Mouse (Mus musculus): ENCODE results near the gene Rhobtb1. TPM values are rescaled to one million over a fixed set of nuclear protein-coding genes. Genes with fewer than 3 reads are reported as not detected.

Gene Rhobtb1
- total RNA-seq, 2 experiments from 2014 or later, result 1.4 TPM; not detected in 1

GRCm38 (mm10) chr10:69262918-69263822, 111.9 kb downstream of the Rhobtb1 start:
- no peak for ATAC-seq (replicated peaks; ENCODE audit: low FRiP score, poor library complexity, severe bottlenecking)

- ATAC-seq (replicated peaks; ENCODE audit: low FRiP score, poor library complexity, severe bottlenecking), result no peak
Observed at GRCm38 (mm10) chr10:69263906-69264305, 112.7 kb downstream of the Rhobtb1 start.

GRCm38 (mm10) chr10:69265421-69265820, 114.2 kb downstream of the Rhobtb1 start:
- no peak for ATAC-seq (replicated peaks; ENCODE audit: low FRiP score, poor library complexity, severe bottlenecking)

DNA sequence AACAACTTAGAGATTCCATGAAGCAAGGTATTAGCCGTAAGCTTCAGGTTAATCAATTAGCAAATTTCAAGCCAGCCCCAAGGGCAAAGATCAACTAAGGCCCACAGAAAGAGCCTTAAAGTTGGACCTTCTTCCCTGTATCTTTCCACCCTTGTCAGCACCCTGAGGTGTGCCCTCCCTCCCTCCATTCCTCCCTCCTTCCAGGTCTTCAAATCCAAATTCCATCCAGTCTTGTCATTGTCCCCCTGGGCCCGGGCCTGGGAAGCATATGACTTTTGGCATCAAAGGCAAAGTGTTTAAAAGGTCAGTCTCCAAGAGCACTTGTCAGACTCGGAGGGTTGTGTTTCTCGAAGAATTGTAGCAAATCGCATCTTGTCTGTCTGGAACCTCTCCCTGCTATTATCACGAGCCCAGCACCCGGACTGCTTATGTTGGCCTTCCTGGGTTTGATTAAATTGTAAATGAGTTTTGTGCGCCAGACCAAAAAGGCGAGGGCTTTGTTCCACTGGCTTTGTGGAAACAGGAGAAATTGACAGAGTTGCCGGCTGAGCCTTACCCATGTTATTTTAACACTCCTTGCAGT, 116.9 kb downstream of the Rhobtb1 start:
- no peak for ATAC-seq (replicated peaks; ENCODE audit: low FRiP score, poor library complexity, severe bottlenecking)

DNA sequence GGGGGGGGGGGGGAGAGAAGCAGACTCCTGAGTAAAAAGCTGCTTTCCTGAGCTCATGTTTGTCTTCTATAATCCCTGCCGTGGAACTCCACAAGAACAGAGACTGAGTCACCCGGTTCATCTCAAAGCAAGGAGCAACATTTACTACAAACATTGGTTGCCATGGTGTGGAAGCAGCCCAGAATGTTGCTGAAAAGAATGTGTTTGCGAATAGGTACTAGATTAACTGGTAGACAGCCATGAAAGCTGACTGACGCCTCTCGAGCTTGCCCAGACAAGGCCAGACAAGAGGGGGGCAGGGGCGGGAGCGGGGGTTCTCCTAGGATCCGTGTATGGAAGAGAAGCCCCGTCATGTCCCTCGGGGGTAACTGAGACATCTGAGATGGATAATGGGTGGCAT, 120.2 kb downstream of the Rhobtb1 start:
- ATAC-seq (replicated peaks; ENCODE audit: low FRiP score, poor library complexity, severe bottlenecking), result no peak

GRCm38 (mm10) chr10:69274275-69274674, 123.0 kb downstream of the Rhobtb1 start:
- ATAC-seq (replicated peaks; ENCODE audit: low FRiP score, poor library complexity, severe bottlenecking), result no peak

GRCm38 (mm10) chr10:69274705-69275104, 123.5 kb downstream of the Rhobtb1 start:
- ATAC-seq (replicated peaks; ENCODE audit: low FRiP score, poor library complexity, severe bottlenecking), result no peak

GRCm38 (mm10) chr10:69275811-69276775, 124.9 kb downstream of the Rhobtb1 start:
- ATAC-seq (replicated peaks; ENCODE audit: low FRiP score, poor library complexity, severe bottlenecking), result no peak

- no peak for ATAC-seq (replicated peaks; ENCODE audit: low FRiP score, poor library complexity, severe bottlenecking)
Observed at GRCm38 (mm10) chr10:69276920-69277435, 125.7 kb downstream of the Rhobtb1 start.

- ATAC-seq (replicated peaks; ENCODE audit: low FRiP score, poor library complexity, severe bottlenecking), result no peak
Observed at GRCm38 (mm10) chr10:69278764-69279606, 127.8 kb downstream of the Rhobtb1 start.

GRCm38 (mm10) chr10:69279607-69279978, 128.4 kb downstream of the Rhobtb1 start:
- ATAC-seq (replicated peaks; ENCODE audit: low FRiP score, poor library complexity, severe bottlenecking), result no peak

DNA sequence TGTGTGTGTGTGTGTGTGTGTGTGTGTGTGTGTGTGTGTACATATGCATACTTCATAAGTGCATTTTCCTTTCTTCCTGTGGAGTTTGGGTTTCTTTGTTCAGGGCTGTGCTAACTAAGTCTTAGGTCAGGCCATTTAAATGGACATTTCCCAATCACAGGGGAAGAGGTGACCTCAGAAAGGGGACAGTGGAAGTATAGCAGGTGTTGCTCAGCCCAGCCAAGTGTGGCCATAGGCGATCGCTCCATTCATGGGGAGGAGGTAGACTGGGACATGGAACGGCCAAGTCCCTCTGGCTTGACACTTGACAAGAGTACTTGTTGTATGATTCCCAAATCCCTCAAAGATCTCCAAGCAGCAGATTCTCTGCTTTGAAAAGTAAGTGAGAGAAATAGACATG, 135.7 kb downstream of the Rhobtb1 start:
- no peak for ATAC-seq (replicated peaks; ENCODE audit: low FRiP score, poor library complexity, severe bottlenecking)

DNA sequence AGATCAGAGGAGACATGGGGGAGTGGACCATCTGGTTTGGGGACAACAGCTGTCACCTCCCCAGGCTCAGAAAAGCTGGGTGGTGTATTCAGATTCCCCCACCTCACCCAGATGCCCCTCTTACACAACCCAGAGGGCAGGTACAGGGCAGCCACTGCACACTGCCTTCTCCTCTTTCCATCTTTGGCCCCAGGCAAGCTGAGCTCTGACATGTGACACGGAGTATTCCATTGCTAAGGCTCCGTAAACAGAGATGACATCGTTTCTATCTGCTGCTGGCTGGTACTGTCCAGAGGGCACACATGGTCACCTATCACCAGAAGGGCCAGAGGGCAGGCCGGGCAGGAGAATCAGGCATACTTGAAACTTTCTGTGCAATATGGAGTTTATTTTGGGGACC, 136.9 kb downstream of the Rhobtb1 start:
- ATAC-seq (replicated peaks; ENCODE audit: low FRiP score, poor library complexity, severe bottlenecking), result no peak

GRCm38 (mm10) chr10:69288720-69289119, 137.5 kb downstream of the Rhobtb1 start:
- ATAC-seq (replicated peaks; ENCODE audit: low FRiP score, poor library complexity, severe bottlenecking), result no peak

DNA sequence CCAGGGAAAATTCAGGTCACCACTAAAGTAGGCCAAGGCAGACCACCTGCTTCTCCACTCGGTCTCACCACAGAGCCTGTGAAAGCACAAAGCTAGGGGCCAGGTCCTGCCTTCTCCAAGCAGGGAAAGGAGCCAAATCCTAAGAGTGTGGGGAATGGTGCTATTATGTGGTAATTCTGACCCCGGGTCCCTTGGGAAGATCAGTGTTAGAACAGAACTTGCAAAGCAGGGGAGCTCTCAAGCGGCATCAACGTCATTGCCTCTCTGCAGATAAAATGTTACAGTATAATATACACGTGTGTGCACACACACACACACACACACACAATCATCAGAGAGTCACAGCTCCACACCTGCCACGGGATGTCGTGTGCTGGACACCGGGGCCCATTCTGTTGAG, 139.5 kb downstream of the Rhobtb1 start:
- no peak for ATAC-seq (replicated peaks; ENCODE audit: low FRiP score, poor library complexity, severe bottlenecking)

DNA sequence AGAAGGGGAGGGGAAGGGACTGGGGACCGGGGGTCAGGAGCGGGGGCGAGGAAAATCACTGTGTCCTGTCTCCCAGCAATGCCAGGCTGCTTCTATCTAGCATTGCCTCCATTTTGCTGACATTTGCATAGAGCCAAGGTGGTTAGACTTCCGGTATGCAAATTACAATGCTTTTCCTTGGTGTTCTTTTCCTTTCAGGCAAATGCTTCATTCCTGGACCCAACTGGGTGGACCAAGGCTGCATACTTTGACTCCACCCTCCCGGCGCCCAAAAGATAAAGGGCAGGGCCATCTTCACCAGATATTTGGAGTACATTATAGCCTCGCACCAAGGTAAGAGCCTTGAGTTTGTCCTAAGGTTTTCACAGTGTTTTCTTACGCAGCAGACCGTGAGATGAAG, 144.7 kb downstream of the Rhobtb1 start:
- no peak for ATAC-seq (replicated peaks; ENCODE audit: low FRiP score, poor library complexity, severe bottlenecking)

GRCm38 (mm10) chr10:69299985-69300384, 148.8 kb downstream of the Rhobtb1 start:
- no peak for ATAC-seq (replicated peaks; ENCODE audit: low FRiP score, poor library complexity, severe bottlenecking)

DNA sequence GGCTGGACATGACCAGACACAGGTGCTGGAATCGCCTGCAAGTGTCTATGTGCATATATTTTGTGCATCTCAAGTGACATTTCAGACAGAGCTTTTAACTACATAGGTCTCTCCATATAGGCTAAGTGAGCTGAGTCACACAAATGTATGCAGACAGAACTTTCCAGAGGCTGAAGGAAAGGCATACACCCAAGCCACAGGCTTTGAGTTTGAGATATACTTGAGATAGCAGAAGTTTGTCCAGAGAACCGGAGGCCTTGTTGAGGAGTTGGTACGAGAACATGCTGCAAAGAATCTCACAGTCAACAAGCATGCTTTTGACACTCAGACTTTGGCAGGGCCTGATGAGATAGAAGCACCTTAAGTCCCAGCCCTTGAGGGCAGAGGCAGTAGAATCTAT, 151.4 kb downstream of the Rhobtb1 start:
- no peak for ATAC-seq (replicated peaks; ENCODE audit: low FRiP score, poor library complexity, severe bottlenecking)

- no peak for ATAC-seq (replicated peaks; ENCODE audit: low FRiP score, poor library complexity, severe bottlenecking)
Observed at GRCm38 (mm10) chr10:69304819-69305218, 153.6 kb downstream of the Rhobtb1 start.
